Mouse (Mus musculus): ENCODE data around the gene Egln2. TPM values are rescaled to one million over a fixed set of nuclear protein-coding genes. Genes with fewer than 3 reads are reported as not detected.

Gene Egln2
- total RNA-seq, 2 experiments from 2014 or later = 92.9 to 103 TPM

DNA sequence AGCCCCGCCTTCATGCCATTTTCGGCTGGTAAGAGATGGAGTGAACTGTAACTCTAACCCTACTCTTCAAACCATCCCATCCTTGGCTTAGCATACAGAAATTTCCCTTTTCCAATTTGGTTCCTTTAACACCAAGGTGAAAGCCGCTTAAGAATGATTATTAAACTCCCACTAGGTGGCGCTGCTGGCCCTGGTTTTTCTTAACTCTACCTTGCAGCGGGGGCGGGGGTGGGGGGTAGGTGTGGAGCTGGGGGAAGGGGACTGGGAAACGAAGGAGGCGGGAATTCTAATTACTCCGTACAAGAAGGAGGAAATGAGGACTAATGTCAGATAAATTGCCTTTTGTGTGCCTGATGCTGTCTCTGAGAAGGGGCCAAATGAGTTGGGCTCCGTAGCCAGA, 34.0 kb downstream of the Egln2 start:
- DNase-seq = no peak

DNA sequence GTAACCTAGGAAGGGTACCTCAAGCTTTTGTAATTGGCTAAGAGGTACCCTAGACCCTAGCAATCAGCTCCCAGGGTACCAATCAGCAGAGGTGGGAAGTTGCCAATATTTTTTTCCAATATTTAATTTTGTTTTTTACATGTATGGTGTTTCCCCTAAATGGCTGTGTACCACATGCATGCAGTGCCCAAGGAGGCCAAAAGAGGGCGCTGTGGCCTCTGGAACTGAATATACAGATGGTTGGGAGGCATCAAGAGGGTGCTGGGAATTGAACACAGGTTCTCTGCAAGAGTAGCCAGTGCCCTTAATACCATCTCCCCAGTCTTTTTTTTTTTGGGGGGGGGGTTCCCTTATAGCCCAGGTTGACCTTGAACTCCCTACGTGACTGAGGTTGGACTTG, 35.2 kb downstream of the Egln2 start:
- no peak for DNase-seq

DNA sequence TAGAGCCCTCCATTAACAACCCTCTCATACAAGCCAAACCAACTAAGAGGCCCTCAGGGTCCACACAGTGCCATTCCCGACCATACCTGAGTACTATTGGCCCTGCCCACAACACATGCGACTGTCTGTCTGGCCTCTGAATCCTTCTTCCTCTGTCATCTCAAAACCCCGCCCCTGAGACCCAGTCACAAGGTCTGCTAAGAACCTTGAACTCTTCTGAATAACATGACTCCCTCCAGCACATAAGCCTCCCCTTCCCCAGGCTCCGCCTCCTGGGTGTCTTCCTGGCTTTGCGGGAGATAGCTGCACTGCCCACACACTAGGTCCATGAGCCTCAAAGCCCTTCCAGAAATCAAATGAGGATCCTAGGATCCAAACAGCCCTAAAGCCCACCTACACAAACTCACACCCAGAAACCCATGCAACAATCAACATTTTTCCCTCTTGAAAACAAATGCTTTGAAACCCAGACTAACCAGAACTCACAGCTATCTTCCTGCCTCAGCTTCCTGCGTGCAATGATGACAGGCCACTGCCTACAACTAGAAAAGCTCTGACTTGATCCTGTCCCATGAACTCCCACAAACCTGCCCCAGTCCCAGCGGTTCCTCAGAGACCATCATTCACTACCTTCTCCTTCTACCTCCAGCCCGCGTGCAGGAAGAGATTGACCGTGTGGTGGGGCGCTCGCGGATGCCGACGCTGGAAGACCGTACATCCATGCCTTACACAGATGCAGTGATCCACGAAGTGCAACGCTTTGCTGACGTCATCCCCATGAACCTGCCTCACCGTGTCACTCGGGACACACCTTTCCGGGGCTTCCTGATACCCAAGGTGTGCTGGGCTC, 35.9 kb downstream of the Egln2 start:
- no peak for DNase-seq

DNA sequence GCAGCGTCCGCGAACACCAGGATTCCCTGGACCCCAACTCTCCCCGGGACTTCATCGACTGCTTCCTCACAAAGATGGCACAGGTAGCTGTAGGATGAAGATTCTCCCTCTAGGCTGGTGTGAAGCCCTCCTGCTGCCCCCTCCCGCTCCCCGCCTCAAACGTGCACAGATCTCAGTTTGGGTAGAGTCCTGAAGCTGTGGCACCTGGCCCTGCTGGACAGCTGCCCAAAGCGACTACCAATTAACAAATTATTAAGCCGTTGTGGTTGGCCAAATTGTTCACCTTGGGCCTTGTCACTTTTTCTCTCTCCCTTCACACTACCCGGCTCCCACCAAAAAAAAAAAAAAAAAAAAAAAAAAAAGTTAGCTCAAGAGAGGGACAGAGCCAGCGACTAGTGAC, 36.8 kb downstream of the Egln2 start:
- DNase-seq = no peak

DNA sequence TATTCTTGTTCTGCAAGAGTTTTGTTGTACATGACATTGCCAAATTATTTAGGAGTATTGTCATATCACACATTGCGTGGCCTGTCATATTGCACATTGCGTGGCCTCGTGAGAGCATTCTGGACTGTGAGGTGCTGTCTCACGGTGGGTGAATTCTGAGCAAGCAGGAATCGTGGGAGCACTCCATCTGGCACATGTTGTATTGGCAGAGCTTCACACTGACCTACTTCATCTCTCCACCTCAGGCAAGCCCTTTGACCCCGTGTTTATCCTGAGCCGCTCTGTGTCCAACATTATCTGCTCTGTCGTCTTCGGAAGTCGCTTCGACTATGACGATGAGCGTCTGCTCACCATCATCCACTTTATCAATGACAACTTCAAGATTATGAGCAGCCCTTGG, 37.7 kb downstream of the Egln2 start:
- DNase-seq = no peak

DNA sequence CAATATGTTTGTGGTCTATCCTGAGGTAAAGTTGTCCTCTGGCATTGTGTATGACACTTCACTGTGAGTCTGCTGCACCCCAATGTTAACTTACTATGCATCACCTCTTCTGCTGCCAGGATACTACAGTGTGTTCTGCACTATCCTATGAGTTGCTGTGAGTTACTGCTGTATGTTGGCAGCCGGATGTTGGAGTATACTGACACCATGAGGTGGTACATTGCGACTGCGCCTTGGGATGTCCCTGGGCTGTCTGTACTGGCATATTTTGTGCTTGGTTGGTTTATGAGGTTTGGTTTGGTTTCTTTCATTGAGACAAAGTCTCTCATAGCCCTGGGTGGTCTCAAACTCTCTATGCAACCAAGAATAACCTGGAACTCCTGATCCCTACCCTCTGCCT, 38.4 kb downstream of the Egln2 start:
- no peak for DNase-seq

DNA sequence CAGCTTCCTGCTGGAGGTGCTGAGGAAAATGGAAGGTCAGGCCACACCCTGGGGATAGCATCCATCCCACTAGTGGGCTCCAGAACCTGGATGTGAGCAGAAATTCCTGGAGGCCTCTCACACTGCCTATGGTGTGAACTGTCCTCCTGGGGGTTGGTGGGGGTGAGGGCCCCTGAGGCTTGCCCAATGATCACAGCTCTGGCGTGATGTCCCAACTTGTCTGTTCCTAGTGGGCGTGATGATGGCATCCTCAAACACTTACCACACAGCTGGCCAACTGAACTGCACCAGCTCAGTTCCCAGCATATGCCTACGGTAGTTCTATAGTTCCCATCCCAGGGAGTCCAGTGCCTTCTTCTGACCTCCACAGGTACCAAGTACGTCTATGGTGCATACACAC, 41.6 kb downstream of the Egln2 start:
- DNase-seq = no peak

DNA sequence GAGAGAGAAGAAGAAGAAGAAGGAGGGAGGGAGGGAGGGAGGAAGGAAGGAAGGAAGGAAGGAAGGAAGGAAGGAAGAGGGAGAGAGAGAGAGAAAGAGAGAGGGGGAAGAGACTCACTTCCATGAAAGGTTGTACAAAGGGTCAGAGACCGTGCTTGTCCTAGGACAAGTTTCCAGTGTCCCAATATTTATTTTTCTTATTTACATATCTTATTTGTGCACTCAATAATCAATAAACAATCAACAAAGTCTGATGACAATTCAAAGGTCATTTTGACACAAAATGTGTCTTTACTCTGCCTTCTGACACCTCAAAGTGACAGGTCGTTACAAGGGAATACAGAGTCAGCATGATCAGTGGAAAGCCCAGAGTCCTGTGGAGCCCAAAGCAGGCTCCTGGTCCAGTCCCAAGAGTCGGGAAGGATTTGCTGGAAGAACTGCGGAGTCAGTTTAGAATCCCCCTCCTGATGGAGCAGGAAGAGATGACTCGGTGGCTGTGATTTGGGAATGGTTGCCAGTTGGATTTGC, 42.2 kb downstream of the Egln2 start:
- no peak for DNase-seq

DNA sequence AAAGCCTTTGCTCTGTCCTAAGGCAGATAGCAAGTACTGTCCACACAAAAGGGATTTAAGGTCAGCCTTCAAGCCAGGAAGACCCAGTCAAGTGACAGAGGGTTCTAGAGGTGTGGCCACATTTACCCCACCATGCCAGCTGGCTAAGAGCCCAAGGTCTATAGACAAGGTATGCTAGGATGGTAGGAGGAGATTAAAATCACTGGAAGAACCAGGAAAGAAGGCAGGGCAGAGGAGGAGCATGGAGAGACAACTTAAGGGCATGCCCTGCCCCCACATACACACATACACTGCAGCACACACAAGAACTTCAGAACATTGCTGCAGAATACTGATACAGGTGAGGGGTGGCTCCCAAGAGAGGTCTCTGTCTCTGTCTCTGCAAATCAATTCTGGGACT, 46.9 kb downstream of the Egln2 start, which contains the start of gene Cyp2f2:
Gene Cyp2f2 (plus strand): TSS at position 234 of the 400 bp plus-strand sequence.
- DNase-seq = no peak

DNA sequence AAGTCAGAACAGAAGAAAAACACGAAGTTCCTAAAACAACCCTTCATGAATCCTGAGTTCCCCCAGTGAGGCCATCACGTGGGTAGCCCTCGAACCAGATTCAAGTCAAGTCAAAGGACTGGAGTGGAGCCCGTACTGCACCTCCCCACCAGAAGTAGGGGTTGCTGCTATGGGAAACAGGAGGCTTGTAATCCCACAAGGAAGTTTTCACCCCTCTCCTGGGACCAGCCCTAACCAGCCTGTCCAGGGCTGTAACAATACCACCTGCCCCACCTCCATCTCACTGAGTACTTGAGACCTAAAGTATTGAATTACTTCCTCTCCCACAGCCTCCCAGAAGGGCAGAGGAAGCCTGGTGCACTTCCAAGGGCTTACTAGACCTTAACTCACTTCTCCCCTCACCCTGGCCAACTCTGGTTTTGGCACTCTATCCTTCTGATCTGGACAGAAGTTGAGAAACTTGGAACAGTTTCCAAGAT, 48.5 kb downstream of the Egln2 start:
- peak; percentile 51 for DNase-seq

DNA sequence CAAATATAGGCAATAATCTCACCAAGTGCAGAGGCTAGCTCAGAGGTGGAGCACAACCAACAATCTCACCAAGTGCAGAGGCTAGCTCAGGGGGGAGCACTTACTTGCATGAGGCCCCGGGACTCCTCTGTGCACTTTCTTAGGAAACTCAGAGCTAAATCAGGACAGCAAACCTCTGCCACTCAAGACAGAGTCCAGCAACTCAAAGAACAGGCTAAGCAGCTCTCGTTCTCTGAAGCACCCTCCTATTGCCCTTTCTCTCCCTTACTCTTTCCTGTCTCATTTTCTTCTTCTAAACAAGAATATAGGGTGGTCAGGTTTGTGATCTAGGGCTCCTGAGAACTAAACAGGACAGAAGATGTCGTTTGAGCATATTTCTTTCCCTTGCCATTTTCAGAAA, 54.6 kb downstream of the Egln2 start:
- DNase-seq = no peak

DNA sequence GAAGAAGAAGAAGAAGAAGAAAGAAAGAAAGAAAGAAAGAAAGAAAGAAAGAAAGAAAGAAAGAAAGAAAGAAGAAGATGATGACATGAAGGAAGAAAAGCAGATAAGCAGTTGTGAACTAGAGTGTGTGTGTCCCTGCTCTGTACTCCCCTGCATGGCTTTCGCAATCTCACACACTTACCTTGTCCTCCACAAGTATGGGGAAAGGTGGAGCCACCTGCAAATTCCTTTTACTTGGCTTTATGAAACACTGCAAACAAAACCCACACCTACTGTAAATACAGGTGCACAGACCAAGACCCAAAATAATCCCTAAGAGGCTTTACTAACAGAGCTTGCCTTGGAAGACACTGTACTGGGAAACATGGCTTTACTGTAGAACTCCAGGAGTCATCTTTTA, 55.6 kb downstream of the Egln2 start:
- DNase-seq = no peak

DNA sequence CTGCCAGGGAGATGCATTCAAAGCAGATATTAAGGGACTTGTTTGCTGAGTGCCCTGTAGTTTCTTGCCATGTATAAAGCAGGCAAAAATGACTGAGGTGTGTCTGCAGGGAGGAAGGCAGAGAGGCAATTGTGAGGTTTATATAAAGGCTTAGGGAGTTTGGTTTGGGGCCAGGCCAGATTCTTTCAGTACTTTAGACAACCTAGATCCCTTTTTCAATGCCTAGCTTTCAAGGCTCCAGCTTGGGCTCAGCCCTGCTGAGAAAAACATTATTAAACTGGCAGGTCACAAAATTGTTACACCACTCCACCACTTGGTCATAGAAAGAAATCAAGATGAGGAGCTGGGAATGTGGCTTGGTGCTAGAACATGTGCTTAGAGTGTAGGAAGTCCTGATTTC, 56.3 kb downstream of the Egln2 start:
- DNase-seq = no peak

Small RNA genes lying within 50 kb of the gene (microRNA-seq; reads per million reads assigned to microRNA genes)
- 0 to 0.53 reads per million in 2 experiments for gene Mir1191 (ENCODE audit: borderline replicate concordance in 2 of 2)
- gene Mir3101 (ENCODE audit: borderline replicate concordance in 2 of 2) = 0 to 0.26 reads per million in 2 experiments

Other genes with a start within 250 kb of the Egln2 start
- gene Cyp2a22, start 227.4 kb downstream of the Egln2 start, total RNA-seq (2021) = not detected
- not detected for gene Cyp2a12, start 137.7 kb downstream of the Egln2 start, total RNA-seq (2021)
- gene Cyp2f2, start 46.9 kb downstream of the Egln2 start, total RNA-seq (2021) = 1 to 10 TPM in 1 of 2 experiments, not detected in 1; 3.4 TPM
- gene Cyp2t4, start 13.1 kb downstream of the Egln2 start, total RNA-seq (2021) = not detected
- 10 to 100 TPM; 10.1 to 10.4 TPM for gene Rab4b, start 12.1 kb upstream of the Egln2 start, total RNA-seq (2021)
- gene Gm21983, start 14.3 kb upstream of the Egln2 start, total RNA-seq (2021) = not detected
- gene Mia, start 14.4 kb upstream of the Egln2 start, total RNA-seq (2021) = not detected
- gene BC024978, start 29.0 kb upstream of the Egln2 start, total RNA-seq (2021) = 10 to 100 TPM; 12.1 to 13.0 TPM
- 10 to 100 TPM; 31.4 to 31.8 TPM for gene Snrpa, start 29.5 kb upstream of the Egln2 start, total RNA-seq (2021)
- 1 to 10 TPM; 2.3 to 3.6 TPM for gene Itpkc, start 61.9 kb upstream of the Egln2 start, total RNA-seq (2021)
- gene Coq8b, start 66.2 kb upstream of the Egln2 start, total RNA-seq (2021) = 1 to 10 TPM; 3.0 to 4.9 TPM
- gene Numbl, start 91.6 kb upstream of the Egln2 start, total RNA-seq (2021) = 1 to 10 TPM; 3.6 to 5.4 TPM
- 10 to 100 TPM; 69.4 to 77.8 TPM for gene Ltbp4, start 170.9 kb upstream of the Egln2 start, total RNA-seq (2021)
- 1 to 10 TPM in 1 of 2 experiments, under 1 TPM in 1; 1.00 to 3.1 TPM for gene Shkbp1, start 189.2 kb upstream of the Egln2 start, total RNA-seq (2021)
- not detected for gene Gm20479, start 190.6 kb upstream of the Egln2 start, total RNA-seq (2021)